Mouse (Mus musculus) neural tube, embryonic 13.5 days (tissue): ENCODE measurements around the gene Krt82. TPM values are rescaled to one million over a fixed set of nuclear protein-coding genes. Genes with fewer than 3 reads are reported as not detected.
"Not testable (repeated sequence)": the region's sequence is repeated elsewhere in the genome, so short reads cannot be mapped to it uniquely, and the experiment has no call there.

Experiments used
- ATAC-seq: fragments of 200-750 bp; cut with Nextera tagmentation; 2 replicates; pipeline ENCODE4 v1.8.0; 2017; ENCODE audit warnings: low read depth, mild to moderate bottlenecking, moderate TSS enrichment, moderate library complexity
- H3K27ac ChIP-seq: fragments of 300-500 bp; sonication (generic); replicated peaks from 2 replicates; pipeline ENCODE4 v1.5.1; 2015; ENCODE audit warnings: moderate library complexity, mild to moderate bottlenecking, inconsistent platforms
- H3K27me3 ChIP-seq: fragments of 300-500 bp; sonication (generic); 2 replicates; pipeline ENCODE4 v1.6.1; 2015; ENCODE audit warnings: mild to moderate bottlenecking, inconsistent platforms
- H3K36me3 ChIP-seq: fragments of 300-500 bp; sonication (generic); 2 replicates; pipeline ENCODE4 v1.6.1; 2015; ENCODE audit warnings: mild to moderate bottlenecking, inconsistent platforms
- H3K4me1 ChIP-seq: fragments of 300-500 bp; sonication (generic); replicated peaks from 2 replicates; pipeline ENCODE4 v1.6.1; 2015; ENCODE audit warnings: inconsistent platforms
- H3K4me2 ChIP-seq: fragments of 300-500 bp; sonication (generic); 2 replicates; pipeline ENCODE4 v1.6.1; 2015; ENCODE audit warnings: inconsistent platforms, mild to moderate bottlenecking, moderate library complexity
- H3K4me3 ChIP-seq: fragments of 300-500 bp; sonication (generic); 2 replicates; pipeline ENCODE4 v1.5.1; 2015; ENCODE audit warnings: mild to moderate bottlenecking, inconsistent platforms
- H3K9ac ChIP-seq: fragments of 300-500 bp; sonication (generic); 2 replicates; pipeline ENCODE4 v1.6.1; 2015; ENCODE audit warnings: moderate library complexity, mild to moderate bottlenecking, inconsistent platforms
- H3K9me3 ChIP-seq: fragments of 300-500 bp; sonication (generic); 2 replicates; pipeline ENCODE4 v1.6.1; 2016; ENCODE audit warnings: inconsistent platforms
- WGBS: fragments of 180-500 bp; shearing (Covaris S2); methylation state at CpG from one replicate; pipeline ENCODE4 v1.1.7; 2015; 5-methylcytosine and 5-hydroxymethylcytosine counted together
- polyA plus RNA-seq: library from polyadenylated mRNA; unstranded; fragments of >200 nt; fragmentation: Nextera tagmentation; extraction: Ambion mirVana; gene quantifications from 2 replicates; pipeline ENCODE4 v1.2.1, GENCODE M21; 2015

Gene Krt82
- polyA plus RNA-seq, 1 experiment from 2014 or later, result not detected

- Histone ChIP-seq H3K4me3 (no peak overlapping the region), H3K36me3 (no peaks in the 10 kb centered on the region), H3K27ac (no peak overlapping the region), H3K9me3 (no peaks in the 10 kb centered on the region), H3K27me3 (peaks cover 12% of the 10 kb centered on the region), H3K4me1 (peaks cover 10% of the 10 kb centered on the region), H3K4me2 (no peak overlapping the region), H3K9ac (no peak overlapping the region)
- 72% methylated on average over 8 of the region's 8 CpGs for WGBS
- no peak for ATAC-seq
Measured at GRCm38 (mm10) chr15:101552188-101552587, 1.7 kb upstream of the Krt82 start.

- H3K27ac ChIP-seq, result no peak overlapping the region
- no peak overlapping the region for H3K9ac ChIP-seq
- 58% methylated on average over 3 of the region's 3 CpGs for WGBS
- no peaks in the 10 kb centered on the region for H3K4me1 ChIP-seq
- no peak overlapping the region for H3K4me2 ChIP-seq
- no peak for ATAC-seq
- H3K36me3 ChIP-seq, result no peaks in the 10 kb centered on the region
- H3K27me3 ChIP-seq, result no peaks in the 10 kb centered on the region
- H3K9me3 ChIP-seq, result no peaks in the 10 kb centered on the region
- H3K4me3 ChIP-seq, result no peak overlapping the region
Measured at GRCm38 (mm10) chr15:101544478-101544877, 6.0 kb downstream of the Krt82 start.

GRCm38 (mm10) chr15:101542543-101542942, 7.9 kb downstream of the Krt82 start:
- 60% methylated on average over 9 of the region's 9 CpGs for WGBS
- H3K27ac ChIP-seq, result no peak overlapping the region
- H3K36me3 ChIP-seq, result no peaks in the 10 kb centered on the region
- H3K27me3 ChIP-seq, result no peaks in the 10 kb centered on the region
- ATAC-seq, result no peak
- H3K4me2 ChIP-seq, result no peak overlapping the region
- no peaks in the 10 kb centered on the region for H3K4me1 ChIP-seq
- no peak overlapping the region for H3K9ac ChIP-seq
- H3K4me3 ChIP-seq, result no peak overlapping the region
- no peaks in the 10 kb centered on the region for H3K9me3 ChIP-seq

- no peak for ATAC-seq
- Histone ChIP-seq H3K27ac (no peak overlapping the region), H3K9ac (no peak overlapping the region), H3K4me1 (peaks cover 8% of the 10 kb centered on the region), H3K9me3 (no peaks in the 10 kb centered on the region), H3K4me3 (no peak overlapping the region), H3K27me3 (no peaks in the 10 kb centered on the region), H3K4me2 (no peak overlapping the region), H3K36me3 (no peaks in the 10 kb centered on the region)
- WGBS, result 55% methylated on average over 4 of the region's 4 CpGs
Measured at GRCm38 (mm10) chr15:101538580-101538900, 11.9 kb downstream of the Krt82 start.

- Histone ChIP-seq H3K4me1 (peaks cover 8% of the 10 kb centered on the region), H3K27me3 (no peaks in the 10 kb centered on the region), H3K9ac (no peak overlapping the region), H3K36me3 (no peaks in the 10 kb centered on the region), H3K4me3 (no peak overlapping the region), H3K27ac (no peak overlapping the region), H3K9me3 (no peaks in the 10 kb centered on the region), H3K4me2 (no peak overlapping the region)
- WGBS, result 39% methylated on average over 7 of the region's 7 CpGs
- no peak for ATAC-seq
Measured at GRCm38 (mm10) chr15:101537864-101538579, 12.4 kb downstream of the Krt82 start.

- no peak overlapping the region for H3K27ac ChIP-seq
- H3K9ac ChIP-seq, result no peak overlapping the region
- H3K4me2 ChIP-seq, result no peak overlapping the region
- WGBS, result 67% methylated on average over 9 of the region's 9 CpGs
- peaks cover 8% of the 10 kb centered on the region for H3K4me1 ChIP-seq
- no peaks in the 10 kb centered on the region for H3K27me3 ChIP-seq
- H3K9me3 ChIP-seq, result no peaks in the 10 kb centered on the region
- H3K36me3 ChIP-seq, result no peaks in the 10 kb centered on the region
- ATAC-seq, result peak; percentile 53; the same call in 1 of the 2 replicates
- no peak overlapping the region for H3K4me3 ChIP-seq
Measured at GRCm38 (mm10) chr15:101536054-101536850, 14.2 kb downstream of the Krt82 start.

- no peaks in the 10 kb centered on the region for H3K9me3 ChIP-seq
- H3K27me3 ChIP-seq, result no peaks in the 10 kb centered on the region
- H3K27ac ChIP-seq, result no peak within 1 kb of the TSS
- H3K9ac ChIP-seq, result no peak within 1 kb of the TSS
- no peak within 1 kb of the TSS for H3K4me2 ChIP-seq
- 75% methylated on average over 7 of the region's 7 CpGs for WGBS
- H3K4me1 ChIP-seq, result peaks cover 8% of the 10 kb centered on the region
- no peak within 1 kb of the TSS for H3K4me3 ChIP-seq
- ATAC-seq, result no peak
- H3K36me3 ChIP-seq, result no peaks in the 10 kb centered on the region
Measured at GRCm38 (mm10) chr15:101532720-101533119, 17.7 kb downstream of the Krt82 start, which contains the start of gene Krt84. TSS of gene Krt84 (minus strand) at chr15:101532820.

- Histone ChIP-seq H3K4me2 (no peak overlapping the region), H3K4me1 (no peaks in the 10 kb centered on the region), H3K27me3 (peaks cover 6% of the 10 kb centered on the region; the same call in 1 of the 2 replicates), H3K4me3 (no peak overlapping the region), H3K27ac (no peak overlapping the region), H3K9me3 (no peaks in the 10 kb centered on the region), H3K36me3 (no peaks in the 10 kb centered on the region), H3K9ac (no peak overlapping the region)
- 86% methylated on average over 4 of the region's 4 CpGs for WGBS
- ATAC-seq, result no peak
Measured at GRCm38 (mm10) chr15:101522556-101523232, 27.8 kb downstream of the Krt82 start.

GRCm38 (mm10) chr15:101519792-101520191, 30.7 kb downstream of the Krt82 start:
- Histone ChIP-seq H3K27ac (no peak overlapping the region), H3K9ac (no peak overlapping the region), H3K36me3 (no peaks in the 10 kb centered on the region), H3K27me3 (peaks cover 6% of the 10 kb centered on the region; the same call in 1 of the 2 replicates), H3K4me3 (no peak overlapping the region), H3K4me1 (no peaks in the 10 kb centered on the region), H3K4me2 (no peak overlapping the region), H3K9me3 (no peaks in the 10 kb centered on the region)
- WGBS, result 16% methylated on average over 2 of the region's 2 CpGs
- ATAC-seq, result no peak

GRCm38 (mm10) chr15:101517161-101517560, 33.3 kb downstream of the Krt82 start, which contains the start of gene Gm49425:
TSS of gene Gm49425 (minus strand) at chr15:101517261.
- not testable (repeated sequence) for H3K36me3 ChIP-seq, H3K27me3 ChIP-seq, ATAC-seq, H3K27ac ChIP-seq, H3K4me3 ChIP-seq, H3K4me1 ChIP-seq, H3K9ac ChIP-seq, H3K4me2 ChIP-seq, H3K9me3 ChIP-seq
- WGBS, result 76% methylated on average over 2 of the region's 2 CpGs

- Histone ChIP-seq H3K4me3 (no peak overlapping the region), H3K4me2 (no peak overlapping the region), H3K4me1 (no peaks in the 10 kb centered on the region), H3K27me3 (no peaks in the 10 kb centered on the region), H3K36me3 (no peaks in the 10 kb centered on the region), H3K9me3 (no peaks in the 10 kb centered on the region), H3K9ac (no peak overlapping the region), H3K27ac (no peak overlapping the region)
- no peak for ATAC-seq
- 77% methylated on average over 9 of the region's 9 CpGs for WGBS
Measured at GRCm38 (mm10) chr15:101508247-101508646, 42.2 kb downstream of the Krt82 start.
